Mouse (Mus musculus): ENCODE data around the gene Trim67.
"Not testable (repeated sequence)": the region's sequence is repeated elsewhere in the genome, so short reads cannot be mapped to it uniquely, and the experiment has no call there.

The Trim67 gene

GRCm38 (mm10) chr8:124831941-124832340 is 39.0 kb downstream of the Trim67 start:
- ATAC-seq (ENCODE audit: low TSS enrichment), result no peak

GRCm38 (mm10) chr8:124833430-124834205 is 40.7 kb downstream of the Trim67 start:
- ATAC-seq (ENCODE audit: low TSS enrichment), result no peak

GRCm38 (mm10) chr8:124835848-124836247 is 43.0 kb downstream of the Trim67 start:
- ATAC-seq (ENCODE audit: low TSS enrichment), result no peak

GRCm38 (mm10) chr8:124836273-124836672 is 43.4 kb downstream of the Trim67 start:
- no peak for ATAC-seq (ENCODE audit: low TSS enrichment)

- ATAC-seq (ENCODE audit: low TSS enrichment), result no peak
Measured at GRCm38 (mm10) chr8:124836907-124837306, 44.0 kb downstream of the Trim67 start.

- ATAC-seq (ENCODE audit: low TSS enrichment), result no peak
Measured at GRCm38 (mm10) chr8:124837956-124838355, 45.1 kb downstream of the Trim67 start.

- no peak for ATAC-seq (ENCODE audit: low TSS enrichment)
Measured at GRCm38 (mm10) chr8:124839371-124839770, 46.5 kb downstream of the Trim67 start.

GRCm38 (mm10) chr8:124840900-124841299 is 48.0 kb downstream of the Trim67 start:
- ATAC-seq (ENCODE audit: low TSS enrichment), result no peak

- ATAC-seq (ENCODE audit: low TSS enrichment), result no peak
Measured at GRCm38 (mm10) chr8:124841775-124842174, 48.9 kb downstream of the Trim67 start.

GRCm38 (mm10) chr8:124842929-124843328 is 50.0 kb downstream of the Trim67 start:
- not testable (repeated sequence) for ATAC-seq (ENCODE audit: low TSS enrichment)

- no peak for ATAC-seq (ENCODE audit: low TSS enrichment)
Measured at GRCm38 (mm10) chr8:124845131-124845530, 52.2 kb downstream of the Trim67 start.

GRCm38 (mm10) chr8:124845573-124845972 is 52.7 kb downstream of the Trim67 start:
- ATAC-seq (ENCODE audit: low TSS enrichment), result no peak

- ATAC-seq (ENCODE audit: low TSS enrichment), result no peak
Measured at GRCm38 (mm10) chr8:124853511-124853910, 60.6 kb downstream of the Trim67 start.

- ATAC-seq (ENCODE audit: low TSS enrichment), result no peak
Measured at GRCm38 (mm10) chr8:124859466-124859865, 66.6 kb downstream of the Trim67 start.

- no peak for ATAC-seq (ENCODE audit: low TSS enrichment)
Measured at GRCm38 (mm10) chr8:124860188-124860587, 67.3 kb downstream of the Trim67 start.

- peak; percentile 98 for ATAC-seq (ENCODE audit: low TSS enrichment)
Measured at GRCm38 (mm10) chr8:124862321-124863162, 69.7 kb downstream of the Trim67 start, which contains the start of the genes Gnpat and 2810004N23Rik. Gene Gnpat (plus strand): TSS chr8:124863033. Gene 2810004N23Rik (minus strand): TSS chr8:124863120.

- ATAC-seq (ENCODE audit: low TSS enrichment), result peak; percentile 81
Measured at GRCm38 (mm10) chr8:124863163-124863677, 70.3 kb downstream of the Trim67 start.

GRCm38 (mm10) chr8:124863729-124864128 is 70.8 kb downstream of the Trim67 start:
- ATAC-seq (ENCODE audit: low TSS enrichment), result no peak

- no peak for ATAC-seq (ENCODE audit: low TSS enrichment)
Measured at GRCm38 (mm10) chr8:124866669-124867068, 73.8 kb downstream of the Trim67 start.

GRCm38 (mm10) chr8:124867126-124867525 is 74.2 kb downstream of the Trim67 start:
- ATAC-seq (ENCODE audit: low TSS enrichment), result no peak

- no peak for ATAC-seq (ENCODE audit: low TSS enrichment)
Measured at GRCm38 (mm10) chr8:124869708-124870107, 76.8 kb downstream of the Trim67 start.

- no peak for ATAC-seq (ENCODE audit: low TSS enrichment)
Measured at GRCm38 (mm10) chr8:124871474-124871873, 78.6 kb downstream of the Trim67 start.
